Mouse (Mus musculus): ENCODE data around the gene Dusp12. TPM values are rescaled to one million over a fixed set of nuclear protein-coding genes. Genes with fewer than 3 reads are reported as not detected.

Gene Dusp12
- total and polyA plus RNA-seq, 3 experiments: 30.4 to 41.7 (median 30.9) TPM

GRCm38 (mm10) chr1:170896651-170897281 lies 11.4 kb upstream of the Dusp12 start (continued):
- TF ChIP-seq MAX (IDR thresholded peaks at IDR 0.05; ENCODE audit: low read length) (0 out of 2 replicates have a peak, but pooled peaks have one; percentile 11), CTCF (conservative IDR thresholded peaks at IDR 0.05 in 1 of 2, IDR thresholded peaks at IDR 0.05 in 1 of 2; ENCODE audit: low read depth in 2 of 2, low read length in 2 of 2) (no peak), BHLHE40 (IDR thresholded peaks at IDR 0.05; ENCODE audit: low read depth, low read length) (no peak), USF2 (conservative IDR thresholded peaks at IDR 0.05; ENCODE audit: low read depth, low read length) (no peak), ZKSCAN1 (IDR thresholded peaks at IDR 0.05; ENCODE audit: borderline replicate concordance, low read depth, low read length) (no peak), USF1 (IDR thresholded peaks at IDR 0.05; ENCODE audit: low read depth, low read length) (no peak)

DNA sequence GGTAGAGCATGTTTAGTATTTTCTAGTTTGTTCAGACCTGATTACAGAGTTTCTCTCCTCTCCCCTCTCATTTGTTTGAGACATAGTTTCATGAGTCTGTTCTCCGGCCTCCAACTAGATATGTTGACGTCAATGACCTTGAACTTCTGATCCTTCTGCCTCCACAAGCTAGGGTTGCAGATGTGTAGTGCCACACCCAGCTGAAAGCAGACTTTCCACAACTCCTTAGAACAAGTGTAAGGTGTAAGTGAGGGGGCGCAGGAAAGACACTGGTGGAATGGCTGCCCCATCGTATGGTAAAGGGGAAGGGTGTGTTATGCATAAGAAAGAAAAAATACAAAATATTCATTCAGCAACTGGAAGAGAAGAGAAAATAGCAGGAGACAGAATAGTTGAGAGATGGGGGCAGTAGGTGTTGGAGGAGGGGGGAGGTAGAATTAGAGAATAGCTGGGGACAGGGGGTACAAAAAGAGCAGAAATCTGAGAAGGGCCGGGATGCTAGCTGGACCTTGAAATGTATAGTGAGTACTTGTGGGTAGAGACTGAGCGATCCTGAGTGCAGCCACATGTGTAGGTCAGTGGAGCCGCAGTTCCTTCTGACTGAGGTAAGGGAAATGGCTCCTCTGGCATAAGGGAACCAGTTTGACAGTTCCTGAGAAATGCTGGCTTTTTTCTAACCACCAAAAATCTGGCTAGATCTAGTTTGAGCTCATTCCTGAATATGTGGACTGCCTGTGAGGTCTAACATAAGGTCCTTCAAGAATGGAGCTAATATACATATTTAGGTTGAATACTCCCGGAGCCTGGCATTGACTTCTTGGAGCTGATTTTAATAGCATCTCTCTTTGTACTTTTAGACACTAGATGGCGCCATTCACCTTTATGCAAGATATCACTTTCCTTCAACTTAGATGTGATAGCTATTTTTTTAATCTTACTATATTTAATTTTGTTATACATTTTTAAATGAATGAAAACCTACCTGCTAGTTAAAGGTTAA lies 9.6 kb upstream of the Dusp12 start:
- H3K4me2 ChIP-seq (ENCODE audit: insufficient read depth, low read depth, poor library complexity, severe bottlenecking): no peak overlapping the region
- no peaks in the 10 kb centered on the region for H3K36me3 ChIP-seq (replicated peaks in 1 of 2; ENCODE audit: control insufficient read depth in 1 of 2, insufficient read depth in 1 of 2, low read length in 1 of 2)
- no peaks in the 10 kb centered on the region for H3K9me3 ChIP-seq (replicated peaks; ENCODE audit: low read length)
- H3K27ac ChIP-seq (ENCODE audit: insufficient read depth, low read depth): no peak overlapping the region
- TF ChIP-seq NRF1 (IDR thresholded peaks at IDR 0.05; ENCODE audit: low read depth, low read length) (no peak), CTCF (conservative IDR thresholded peaks at IDR 0.05 in 1 of 2, IDR thresholded peaks at IDR 0.05 in 1 of 2; ENCODE audit: low read depth in 2 of 2, low read length in 2 of 2) (peak; percentile 31 to 70; a peak in 3 of 4 replicates), RAD21 (IDR thresholded peaks at IDR 0.05; ENCODE audit: low read depth, low read length) (peak; percentile 82), MEF2A (IDR thresholded peaks at IDR 0.05; ENCODE audit: borderline replicate concordance, low read depth, low read length) (no peak), MXI1 (IDR thresholded peaks at IDR 0.05; ENCODE audit: low read depth, low read length) (peak; percentile 34; the same call in 1 of the 2 replicates), RCOR1 (conservative IDR thresholded peaks at IDR 0.05; ENCODE audit: low read depth, low read length) (no peak), ZKSCAN1 (IDR thresholded peaks at IDR 0.05; ENCODE audit: borderline replicate concordance, low read depth, low read length) (no peak), SMC3 (IDR thresholded peaks at IDR 0.05; ENCODE audit: low read depth, low read length) (peak; percentile 44), ZNF384 (IDR thresholded peaks at IDR 0.05; ENCODE audit: low read depth, low read length) (peak; percentile 50; the same call in 1 of the 2 replicates), UBTF (IDR thresholded peaks at IDR 0.05; ENCODE audit: low read depth, low read length) (no peak), SIN3A (IDR thresholded peaks at IDR 0.05; ENCODE audit: low read length) (no peak)
- no peaks in the 10 kb centered on the region for H3K27me3 ChIP-seq (replicated peaks)
- in situ Hi-C loops (cut with MboI; ENCODE audit: low pct_ligation_motif_present, low pct_unique_long_range_greater_than_20kb, low sequenced_read_pairs) (loop anchor here (5.0 to 10.0 kb wide), 2 partner anchors 217 to 330 kb away; partner anchors contain the start of genes Apoa2, Cfap126 and Tomm40l), dilution Hi-C loops (cut with MboI; ENCODE audit: extremely low pct_ligation_motif_present, extremely low pct_unique_long_range_greater_than_20kb, low sequenced_read_pairs) (no loop called here)
- 0 out of 2 replicates have a peak overlapping the region, but pooled peaks have one; percentile 13 for H3K9ac ChIP-seq (ENCODE audit: insufficient read depth, low read depth)
- no peak overlapping the region for H3K4me3 ChIP-seq (replicated peaks in 1 of 3; ENCODE audit: low read depth in 2 of 3, low read length in 2 of 3, poor library complexity in 1 of 3)
- H3K79me2 ChIP-seq (replicated peaks; ENCODE audit: control insufficient read depth, extremely low read depth, insufficient read depth, poor library complexity, severe bottlenecking): no peaks in the 10 kb centered on the region
- H3K4me1 ChIP-seq (ENCODE audit: control insufficient read depth in 1 of 2, insufficient read depth in 2 of 2): peaks cover 11 to 45% of the 10 kb centered on the region in 2 experiments
- peak; percentile 68 for DNase-seq (ENCODE audit: extremely low read depth)

Measured in CH12.LX (cell line).